Mouse (Mus musculus): ENCODE results near the gene Cdc123. TPM values are rescaled to one million over a fixed set of nuclear protein-coding genes. Genes with fewer than 3 reads are reported as not detected.
A peak's percentile ranks its signal among the peaks of the same experiment; 100 is the strongest.

The Cdc123 gene
- total and polyA plus RNA-seq, 2 experiments from 2014 or later = 78.2 to 226 TPM

DNA sequence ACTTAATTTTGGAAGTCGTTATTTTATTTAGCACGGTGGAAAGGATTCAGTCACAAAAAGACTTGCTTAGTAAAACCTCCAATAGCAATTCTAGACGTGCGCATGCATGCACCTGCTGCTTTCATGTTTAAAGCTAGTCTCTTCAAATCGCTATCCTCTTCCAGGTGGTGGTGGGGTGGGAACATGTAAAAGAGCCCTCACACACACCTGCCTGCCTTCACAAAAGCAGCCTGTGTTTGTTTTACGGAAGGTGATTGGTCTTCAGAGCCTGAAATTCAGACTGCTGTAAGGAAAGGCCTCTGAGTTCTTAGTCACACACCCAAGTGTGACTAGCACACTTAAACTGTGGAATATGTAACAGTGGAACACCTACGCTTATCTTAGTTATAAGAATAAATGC is 39.7 kb downstream of the Cdc123 start:
- no peak overlapping the region for H3K4me2 ChIP-seq (ENCODE audit: low read depth)
- no peaks in the 10 kb centered on the region for H3K27me3 ChIP-seq (ENCODE audit: insufficient read depth, low read length)
- DNase-seq (no peak), ATAC-seq (no peak)
- no peaks in the 10 kb centered on the region for H3K9me3 ChIP-seq (ENCODE audit: low read length)
- no peak overlapping the region for H3K9ac ChIP-seq
- no peak overlapping the region for H3K4me3 ChIP-seq (ENCODE audit: low read depth, low read length)
- H3K36me3 ChIP-seq (ENCODE audit: insufficient read depth) = peaks cover 26% of the 10 kb centered on the region
- no peak overlapping the region for H3K27ac ChIP-seq (ENCODE audit: low read depth, low read length)
- no peaks in the 10 kb centered on the region for H3K4me1 ChIP-seq (ENCODE audit: insufficient read depth)
- TF ChIP-seq CTCF (IDR thresholded peaks at IDR 0.05; ENCODE audit: low read depth) = no peak
- 84% methylated on average over 7 of the region's 7 CpGs for WGBS

DNA sequence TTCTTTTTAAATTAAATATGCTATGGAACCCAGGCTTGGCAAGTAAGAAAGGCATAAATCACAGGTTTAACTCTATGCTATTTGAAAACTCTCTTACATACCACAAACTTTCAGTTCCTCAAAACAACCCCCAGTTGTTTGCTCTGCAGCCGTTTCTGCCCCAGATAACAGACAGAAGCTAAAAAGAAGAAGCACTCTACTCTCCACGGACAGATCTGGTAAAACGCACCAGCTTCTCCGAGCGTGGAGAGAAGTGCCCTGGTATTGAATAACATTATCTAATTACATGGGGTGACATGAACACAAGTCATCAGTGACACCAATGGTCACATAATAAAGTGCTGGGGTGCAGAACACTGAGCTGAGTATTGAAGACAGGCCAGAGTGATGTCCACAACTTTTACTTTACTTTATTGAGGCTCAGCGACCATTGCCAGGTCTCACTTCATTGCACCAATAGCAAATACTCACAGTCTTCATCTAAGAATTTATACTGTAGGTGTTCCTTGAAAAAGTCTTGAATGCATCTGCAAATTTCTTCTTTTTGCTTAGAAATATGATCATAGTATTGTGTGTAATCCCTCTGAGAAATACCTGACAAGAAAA is 40.4 kb downstream of the Cdc123 start:
- Histone ChIP-seq H3K36me3 (ENCODE audit: insufficient read depth) (peaks cover 20% of the 10 kb centered on the region), H3K4me1 (ENCODE audit: insufficient read depth) (no peaks in the 10 kb centered on the region), H3K9ac (no peak overlapping the region)

DNA sequence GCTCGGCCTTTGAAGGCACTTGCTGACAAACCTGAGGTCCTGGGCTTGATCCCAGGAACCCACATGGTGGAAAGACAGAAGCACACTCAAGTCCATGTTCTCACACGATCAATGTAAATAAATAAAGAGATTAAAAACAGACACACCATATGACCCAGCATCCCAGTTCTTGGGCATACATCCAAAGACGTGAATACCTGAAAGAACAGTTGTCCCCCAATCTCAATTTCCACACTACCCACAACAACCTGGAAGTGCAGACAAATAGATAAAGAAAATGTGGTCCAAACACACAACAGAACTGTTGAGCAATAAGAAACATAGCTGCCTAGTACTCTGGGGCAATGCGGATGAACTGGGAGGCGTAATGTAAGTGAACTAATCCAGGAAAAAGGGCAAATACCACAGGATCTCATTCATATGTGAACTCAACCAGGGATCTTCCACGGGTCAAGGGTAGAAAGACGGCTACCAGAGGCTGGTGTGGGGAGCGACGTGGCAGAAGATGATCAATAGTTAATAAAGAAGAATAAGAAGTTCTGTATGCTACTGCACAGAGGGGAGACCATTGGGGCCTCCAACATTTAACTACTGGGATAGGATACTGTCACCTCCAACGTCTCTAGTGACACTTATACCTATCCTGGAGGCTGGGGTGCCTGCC is 42.9 kb downstream of the Cdc123 start:
- H3K36me3 ChIP-seq (ENCODE audit: insufficient read depth) = peaks cover 31% of the 10 kb centered on the region

More for the DNA sequence above, 40.4 kb downstream of the Cdc123 start:
- 90% methylated on average over 6 of the region's 6 CpGs for WGBS
- ATAC-seq = no peak
- DNase-seq = no peak
- Histone ChIP-seq H3K27me3 (ENCODE audit: insufficient read depth, low read length) (no peaks in the 10 kb centered on the region), H3K27ac (ENCODE audit: low read depth, low read length) (no peak overlapping the region), H3K4me2 (ENCODE audit: low read depth) (no peak overlapping the region), H3K4me3 (ENCODE audit: low read depth, low read length) (no peak overlapping the region), H3K9me3 (ENCODE audit: low read length) (no peaks in the 10 kb centered on the region)
- TF ChIP-seq CTCF (IDR thresholded peaks at IDR 0.05; ENCODE audit: low read depth) = no peak

DNA sequence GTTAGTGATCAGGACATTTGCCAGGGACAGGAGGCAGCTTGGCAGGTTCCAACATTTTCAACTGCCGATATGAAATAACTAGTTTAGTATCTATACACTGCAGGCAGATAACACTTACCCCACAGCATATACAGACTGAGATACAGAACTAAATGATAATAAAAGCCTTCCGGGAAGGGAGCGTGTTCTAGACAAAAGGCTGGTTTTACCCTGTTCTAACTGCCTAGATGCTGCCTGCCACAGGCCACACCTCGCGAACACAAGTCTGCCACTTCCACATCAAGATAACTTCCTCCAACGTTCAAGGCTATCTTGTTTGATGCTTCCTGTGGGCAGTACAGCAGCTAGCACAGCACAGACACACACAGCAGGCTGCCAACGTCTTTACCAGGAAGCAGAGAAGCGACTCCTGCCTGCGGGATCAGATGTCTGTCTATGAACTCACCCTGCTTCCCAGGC is 43.8 kb downstream of the Cdc123 start:
- no peak overlapping the region for H3K9ac ChIP-seq
- H3K4me3 ChIP-seq (ENCODE audit: low read depth, low read length) = no peak overlapping the region
- no peak for TF ChIP-seq CTCF (IDR thresholded peaks at IDR 0.05; ENCODE audit: low read depth)
- H3K36me3 ChIP-seq (ENCODE audit: insufficient read depth) = peaks cover 39% of the 10 kb centered on the region
- ATAC-seq = peak; percentile 50; the same call in 1 of the 2 replicates
- no peaks in the 10 kb centered on the region for H3K4me1 ChIP-seq (ENCODE audit: insufficient read depth)
- DNase-seq = no peak
- H3K27me3 ChIP-seq (ENCODE audit: insufficient read depth, low read length) = no peaks in the 10 kb centered on the region
- no peak overlapping the region for H3K27ac ChIP-seq (ENCODE audit: low read depth, low read length)
- H3K4me2 ChIP-seq (ENCODE audit: low read depth) = no peak overlapping the region
- H3K9me3 ChIP-seq (ENCODE audit: low read length) = no peaks in the 10 kb centered on the region
- 82% methylated on average over 9 of the region's 9 CpGs for WGBS

More for the DNA sequence above, 42.9 kb downstream of the Cdc123 start:
- Histone ChIP-seq H3K9ac (no peak overlapping the region), H3K27me3 (ENCODE audit: insufficient read depth, low read length) (no peaks in the 10 kb centered on the region), H3K4me2 (ENCODE audit: low read depth) (no peak overlapping the region), H3K27ac (ENCODE audit: low read depth, low read length) (no peak overlapping the region), H3K9me3 (ENCODE audit: low read length) (no peaks in the 10 kb centered on the region), H3K4me1 (ENCODE audit: insufficient read depth) (no peaks in the 10 kb centered on the region), H3K4me3 (ENCODE audit: low read depth, low read length) (no peak overlapping the region)
- WGBS = 94% methylated on average over 10 of the region's 10 CpGs
- no peak for TF ChIP-seq CTCF (IDR thresholded peaks at IDR 0.05; ENCODE audit: low read depth)
- ATAC-seq = no peak
- DNase-seq = no peak

DNA sequence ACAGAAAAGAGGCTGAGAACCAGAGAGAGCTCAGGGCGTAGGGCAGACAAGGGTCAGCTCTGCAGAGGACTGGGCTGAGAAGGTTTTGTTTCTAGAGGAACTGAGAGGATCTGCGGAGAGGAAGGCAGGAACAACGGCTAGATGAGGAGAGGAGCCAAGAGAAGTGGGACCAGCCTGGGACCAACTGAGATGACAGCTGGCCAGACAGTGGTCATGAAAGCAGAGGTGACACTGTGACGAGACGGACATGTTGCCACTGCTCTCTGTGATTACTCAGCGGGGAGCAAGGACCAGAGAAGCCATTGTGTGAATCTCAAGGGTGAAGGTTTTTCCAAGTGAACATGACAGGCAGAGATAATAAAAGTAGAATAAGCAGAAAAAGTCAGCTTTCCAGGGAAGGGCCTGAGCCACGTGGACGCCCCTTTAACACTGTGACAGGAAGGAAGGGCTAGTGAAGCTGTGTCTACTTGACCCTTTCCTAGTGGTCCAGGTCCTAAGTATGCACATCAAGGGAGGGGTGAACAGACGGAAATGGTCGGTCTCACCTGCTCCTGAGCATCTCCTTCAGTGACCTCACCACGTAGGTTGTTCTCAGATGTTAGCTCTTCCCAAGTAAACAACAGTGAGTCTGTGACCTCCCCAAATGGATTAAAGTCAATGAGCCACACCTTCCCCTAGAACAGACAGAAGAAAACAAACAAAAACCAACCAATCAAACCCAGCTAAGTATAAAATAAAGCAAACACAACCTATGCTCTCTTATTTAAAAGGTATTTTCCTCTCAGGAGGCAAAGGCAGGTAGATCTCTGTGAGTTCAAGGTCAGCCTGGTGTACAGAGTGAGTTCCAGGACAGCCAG is 46.9 kb downstream of the Cdc123 start:
- no peak overlapping the region for H3K4me3 ChIP-seq (ENCODE audit: low read depth, low read length)
- H3K9ac ChIP-seq = no peak overlapping the region
- ATAC-seq (no peak), DNase-seq (no peak)
- 91% methylated on average over 11 of the region's 11 CpGs for WGBS
- peaks cover 48% of the 10 kb centered on the region for H3K36me3 ChIP-seq (ENCODE audit: insufficient read depth)
- H3K27ac ChIP-seq (ENCODE audit: low read depth, low read length) = no peak overlapping the region
- H3K4me2 ChIP-seq (ENCODE audit: low read depth) = no peak overlapping the region
- no peaks in the 10 kb centered on the region for H3K27me3 ChIP-seq (ENCODE audit: insufficient read depth, low read length)
- H3K9me3 ChIP-seq (ENCODE audit: low read length) = no peaks in the 10 kb centered on the region
- TF ChIP-seq CTCF (IDR thresholded peaks at IDR 0.05; ENCODE audit: low read depth) = no peak
- no peaks in the 10 kb centered on the region for H3K4me1 ChIP-seq (ENCODE audit: insufficient read depth)

DNA sequence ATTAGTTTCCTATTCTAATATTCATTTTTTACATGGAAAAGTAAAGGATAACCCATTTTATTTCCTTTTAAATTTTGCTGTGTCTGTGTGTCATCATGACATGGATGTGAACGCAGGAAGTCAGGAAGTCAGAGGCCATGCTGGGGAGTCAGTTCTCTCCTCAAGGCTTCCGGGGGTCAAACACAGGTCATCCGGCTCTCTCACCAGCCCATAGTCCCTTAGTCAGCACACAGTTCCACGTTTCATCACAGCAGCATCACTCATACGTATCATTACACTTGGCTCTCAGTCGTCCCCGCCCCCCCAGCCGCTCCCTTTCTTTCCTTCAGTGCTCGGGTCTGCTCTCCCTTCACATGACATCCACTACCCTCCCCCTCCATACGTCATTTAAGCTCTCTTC is 51.2 kb downstream of the Cdc123 start:
- Histone ChIP-seq H3K4me1 (ENCODE audit: insufficient read depth) (no peaks in the 10 kb centered on the region), H3K36me3 (ENCODE audit: insufficient read depth) (peaks cover 42% of the 10 kb centered on the region), H3K4me2 (ENCODE audit: low read depth) (no peak overlapping the region), H3K9me3 (ENCODE audit: low read length) (no peaks in the 10 kb centered on the region), H3K9ac (no peak overlapping the region), H3K27me3 (ENCODE audit: insufficient read depth, low read length) (no peaks in the 10 kb centered on the region), H3K27ac (ENCODE audit: low read depth, low read length) (no peak overlapping the region), H3K4me3 (ENCODE audit: low read depth, low read length) (no peak overlapping the region)
- TF ChIP-seq CTCF (IDR thresholded peaks at IDR 0.05; ENCODE audit: low read depth) = no peak
- no peak for DNase-seq
- no peak for ATAC-seq
- WGBS = 93% methylated on average over 10 of the region's 10 CpGs

DNA sequence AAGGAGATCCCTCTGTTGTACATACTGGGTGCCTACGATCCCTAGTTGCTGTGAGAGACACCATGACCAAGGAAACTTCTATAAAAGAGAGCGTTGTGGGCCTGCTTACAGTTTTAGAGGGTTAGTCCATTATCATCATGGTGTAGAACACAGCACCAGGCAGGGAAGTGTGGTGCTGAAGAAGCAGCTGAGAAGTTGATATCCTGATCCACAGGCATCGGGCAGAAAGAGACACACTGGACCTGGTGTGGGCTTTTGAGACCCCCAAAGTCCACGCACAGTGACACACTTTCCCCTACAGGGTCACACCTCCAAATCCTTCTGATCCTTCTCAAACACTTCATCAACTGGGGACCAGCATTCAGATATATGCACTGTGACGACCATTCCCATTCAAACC is 52.9 kb downstream of the Cdc123 start:
- DNase-seq (no peak), ATAC-seq (no peak)
- H3K4me1 ChIP-seq (ENCODE audit: insufficient read depth) = no peaks in the 10 kb centered on the region
- no peak overlapping the region for H3K4me3 ChIP-seq (ENCODE audit: low read depth, low read length)
- no peak overlapping the region for H3K9ac ChIP-seq
- no peaks in the 10 kb centered on the region for H3K9me3 ChIP-seq (ENCODE audit: low read length)
- TF ChIP-seq CTCF (IDR thresholded peaks at IDR 0.05; ENCODE audit: low read depth) = no peak
- no peak overlapping the region for H3K27ac ChIP-seq (ENCODE audit: low read depth, low read length)
- peaks cover 30% of the 10 kb centered on the region for H3K36me3 ChIP-seq (ENCODE audit: insufficient read depth)
- H3K27me3 ChIP-seq (ENCODE audit: insufficient read depth, low read length) = no peaks in the 10 kb centered on the region
- WGBS = 94% methylated on average over 5 of the region's 5 CpGs
- H3K4me2 ChIP-seq (ENCODE audit: low read depth) = no peak overlapping the region

All from forebrain, postnatal 0 days (tissue).